Mouse (Mus musculus) embryonic facial prominence, embryonic 11.5 days (tissue): Measurements from ENCODE around the gene Mycbpap. TPM values are rescaled to one million over a fixed set of nuclear protein-coding genes. Genes with fewer than 3 reads are reported as not detected.

Source experiments
- ATAC-seq: fragments of 200-750 bp; cut with Nextera tagmentation; replicated peaks from 2 replicates; pipeline ENCODE4 v1.8.0; 2017; ENCODE audit warnings: low read depth; ENCODE audit not compliant: insufficient number of reproducible peaks, low FRiP score, low TSS enrichment
- DNase-seq: peaks from one replicate; pipeline ENCODE4 v3.0.0-alpha.2; 2015; ENCODE audit warnings: low spot score
- H3K27ac ChIP-seq: fragments of 300-500 bp; sonication (generic); replicated peaks from 2 replicates; pipeline ENCODE4 v1.5.1; 2014; ENCODE audit warnings: mild to moderate bottlenecking, low read depth, low read length, control low read depth
- H3K27me3 ChIP-seq: fragments of 300-500 bp; sonication (generic); 2 replicates; pipeline ENCODE4 v1.6.1; 2014; ENCODE audit warnings: mild to moderate bottlenecking, low read length, moderate library complexity, mixed read lengths; ENCODE audit not compliant: control insufficient read depth, insufficient read depth
- H3K36me3 ChIP-seq: fragments of 300-500 bp; sonication (generic); replicated peaks from 2 replicates; pipeline ENCODE4 v1.6.1; 2014; ENCODE audit warnings: low read depth, mild to moderate bottlenecking, low read length, moderate library complexity, mixed read lengths; ENCODE audit not compliant: control insufficient read depth, insufficient read depth
- H3K4me1 ChIP-seq: fragments of 300-500 bp; sonication (generic); 2 replicates; pipeline ENCODE4 v1.6.1; 2014; ENCODE audit warnings: low read length, mixed read lengths; ENCODE audit not compliant: control insufficient read depth, insufficient read depth
- H3K4me2 ChIP-seq: fragments of 300-500 bp; sonication (generic); 2 replicates; pipeline ENCODE4 v1.6.1; 2014; ENCODE audit warnings: low read depth, mild to moderate bottlenecking, control low read depth, low read length, moderate library complexity
- H3K4me3 ChIP-seq: fragments of 300-500 bp; sonication (generic); 2 replicates; pipeline ENCODE4 v1.5.1; 2014; ENCODE audit warnings: low read depth, low read length, control low read depth
- H3K9ac ChIP-seq: fragments of 300-500 bp; sonication (generic); replicated peaks from 2 replicates; pipeline ENCODE4 v1.6.1; 2014; ENCODE audit warnings: mild to moderate bottlenecking, control low read depth, low read length
- H3K9me3 ChIP-seq: fragments of 300-500 bp; sonication (generic); replicated peaks from 2 replicates; pipeline ENCODE4 v1.6.1; 2016; ENCODE audit warnings: mild to moderate bottlenecking, low read length, inconsistent platforms, mixed read lengths; ENCODE audit not compliant: control insufficient read depth
- WGBS: fragments of 180-500 bp; shearing (Covaris S2); extraction: QIAGEN DNeasy Blood & Tissue Kit; methylation state at CpG from one replicate; pipeline ENCODE4 v1.1.7; 2014; 5-methylcytosine and 5-hydroxymethylcytosine counted together
- polyA plus RNA-seq: library from polyadenylated mRNA; unstranded; fragments of >200 nt; fragmentation: Nextera tagmentation; extraction: Ambion mirVana; gene quantifications from 2 replicates; pipeline ENCODE4 v1.2.1, GENCODE M21; 2014

Mycbpap gene
- polyA plus RNA-seq, 1 experiment from 2014 or later = 1.9 TPM

- Histone ChIP-seq H3K36me3 (no peaks in the 10 kb centered on the region), H3K4me1 (no peaks in the 10 kb centered on the region), H3K27ac (no peak overlapping the region), H3K27me3 (no peaks in the 10 kb centered on the region), H3K4me2 (0 out of 2 replicates have a peak overlapping the region, but pooled peaks have one; percentile 11), H3K9me3 (no peaks in the 10 kb centered on the region), H3K9ac (no peak overlapping the region), H3K4me3 (no peak overlapping the region)
- ATAC-seq (no peak), DNase-seq (no peak)
- WGBS = 40% methylated on average over 18 of the region's 18 CpGs
Observed at GRCm38 (mm10) chr11:94544422-94544821, 22.9 kb upstream of the Mycbpap start.

GRCm38 (mm10) chr11:94543932-94544331 lies 22.4 kb upstream of the Mycbpap start:
- Histone ChIP-seq H3K9ac (no peak overlapping the region), H3K27ac (no peak overlapping the region), H3K36me3 (no peaks in the 10 kb centered on the region), H3K4me2 (no peak overlapping the region), H3K4me3 (no peak overlapping the region), H3K4me1 (no peaks in the 10 kb centered on the region), H3K27me3 (no peaks in the 10 kb centered on the region), H3K9me3 (no peaks in the 10 kb centered on the region)
- ATAC-seq (no peak), DNase-seq (peak; percentile 72)
- WGBS = 33% methylated on average over 9 of the region's 9 CpGs

GRCm38 (mm10) chr11:94543344-94543743 lies 21.8 kb upstream of the Mycbpap start:
- no peak for ATAC-seq
- Histone ChIP-seq H3K36me3 (no peaks in the 10 kb centered on the region), H3K4me1 (no peaks in the 10 kb centered on the region), H3K27ac (no peak overlapping the region), H3K9ac (no peak overlapping the region), H3K27me3 (no peaks in the 10 kb centered on the region), H3K4me2 (no peak overlapping the region), H3K4me3 (no peak overlapping the region), H3K9me3 (no peaks in the 10 kb centered on the region)
- no peak for DNase-seq
- 86% methylated on average over 12 of the region's 12 CpGs for WGBS

GRCm38 (mm10) chr11:94542400-94542799 lies 20.9 kb upstream of the Mycbpap start:
- WGBS = 86% methylated on average over 4 of the region's 4 CpGs
- ATAC-seq (no peak), DNase-seq (no peak)
- Histone ChIP-seq H3K36me3 (no peaks in the 10 kb centered on the region), H3K9ac (no peak overlapping the region), H3K9me3 (no peaks in the 10 kb centered on the region), H3K27ac (no peak overlapping the region), H3K4me3 (no peak overlapping the region), H3K27me3 (no peaks in the 10 kb centered on the region), H3K4me2 (no peak overlapping the region), H3K4me1 (no peaks in the 10 kb centered on the region)

- Histone ChIP-seq H3K4me1 (no peaks in the 10 kb centered on the region), H3K36me3 (no peaks in the 10 kb centered on the region), H3K9ac (no peak overlapping the region), H3K4me2 (no peak overlapping the region), H3K27me3 (no peaks in the 10 kb centered on the region), H3K9me3 (no peaks in the 10 kb centered on the region), H3K4me3 (no peak overlapping the region), H3K27ac (no peak overlapping the region)
- no peak for DNase-seq
- 80% methylated on average over 7 of the region's 7 CpGs for WGBS
- no peak for ATAC-seq
Observed at GRCm38 (mm10) chr11:94539761-94540160, 18.2 kb upstream of the Mycbpap start.

- no peak for ATAC-seq
- no peak overlapping the region for H3K27ac ChIP-seq
- no peak overlapping the region for H3K4me3 ChIP-seq
- H3K4me1 ChIP-seq = no peaks in the 10 kb centered on the region
- no peaks in the 10 kb centered on the region for H3K27me3 ChIP-seq
- H3K4me2 ChIP-seq = no peak overlapping the region
- H3K9ac ChIP-seq = no peak overlapping the region
- no peak for DNase-seq
- no peaks in the 10 kb centered on the region for H3K9me3 ChIP-seq
- WGBS = 55% methylated on average over 8 of the region's 8 CpGs
- H3K36me3 ChIP-seq = no peaks in the 10 kb centered on the region; the same call in 1 of the 2 replicates
Observed at GRCm38 (mm10) chr11:94538733-94539292, 17.3 kb upstream of the Mycbpap start.

- H3K4me2 ChIP-seq = no peak overlapping the region
- no peak overlapping the region for H3K9ac ChIP-seq
- no peak overlapping the region for H3K4me3 ChIP-seq
- no peak for DNase-seq
- H3K27ac ChIP-seq = no peak overlapping the region
- H3K36me3 ChIP-seq = no peaks in the 10 kb centered on the region; the same call in 1 of the 2 replicates
- no peaks in the 10 kb centered on the region for H3K4me1 ChIP-seq
- H3K9me3 ChIP-seq = no peaks in the 10 kb centered on the region
- no peaks in the 10 kb centered on the region for H3K27me3 ChIP-seq
- ATAC-seq = no peak
- 83% methylated on average over 8 of the region's 8 CpGs for WGBS
Observed at GRCm38 (mm10) chr11:94533171-94533570, 11.6 kb upstream of the Mycbpap start.

GRCm38 (mm10) chr11:94528879-94529278 lies 7.3 kb upstream of the Mycbpap start:
- no peak for DNase-seq
- no peaks in the 10 kb centered on the region for H3K9me3 ChIP-seq
- H3K4me1 ChIP-seq = no peaks in the 10 kb centered on the region
- no peaks in the 10 kb centered on the region for H3K27me3 ChIP-seq
- WGBS = 46% methylated on average over 3 of the region's 3 CpGs
- no peak overlapping the region for H3K9ac ChIP-seq
- ATAC-seq = no peak
- no peak overlapping the region for H3K27ac ChIP-seq
- no peak overlapping the region for H3K4me2 ChIP-seq
- H3K4me3 ChIP-seq = no peak overlapping the region
- H3K36me3 ChIP-seq = no peaks in the 10 kb centered on the region
